Mouse (Mus musculus): Measurements from ENCODE around the gene Gse1.

- TF ChIP-seq TAL1 (IDR thresholded peaks at IDR 0.05; ENCODE audit: low read length): no peak
- no peak for TF ChIP-seq GATA1 (IDR thresholded peaks at IDR 0.05; ENCODE audit: low read length)
Measured at GRCm38 (mm10) chr8:120509136-120510034, 281.1 kb downstream of the Gse1 start.
